Mouse (Mus musculus): ENCODE results near the gene Cyp26a1. TPM values are rescaled to one million over a fixed set of nuclear protein-coding genes. Genes with fewer than 3 reads are reported as not detected.

Cyp26a1 gene
- polyA plus RNA-seq, 1 experiment, result 5.3 TPM

DNA sequence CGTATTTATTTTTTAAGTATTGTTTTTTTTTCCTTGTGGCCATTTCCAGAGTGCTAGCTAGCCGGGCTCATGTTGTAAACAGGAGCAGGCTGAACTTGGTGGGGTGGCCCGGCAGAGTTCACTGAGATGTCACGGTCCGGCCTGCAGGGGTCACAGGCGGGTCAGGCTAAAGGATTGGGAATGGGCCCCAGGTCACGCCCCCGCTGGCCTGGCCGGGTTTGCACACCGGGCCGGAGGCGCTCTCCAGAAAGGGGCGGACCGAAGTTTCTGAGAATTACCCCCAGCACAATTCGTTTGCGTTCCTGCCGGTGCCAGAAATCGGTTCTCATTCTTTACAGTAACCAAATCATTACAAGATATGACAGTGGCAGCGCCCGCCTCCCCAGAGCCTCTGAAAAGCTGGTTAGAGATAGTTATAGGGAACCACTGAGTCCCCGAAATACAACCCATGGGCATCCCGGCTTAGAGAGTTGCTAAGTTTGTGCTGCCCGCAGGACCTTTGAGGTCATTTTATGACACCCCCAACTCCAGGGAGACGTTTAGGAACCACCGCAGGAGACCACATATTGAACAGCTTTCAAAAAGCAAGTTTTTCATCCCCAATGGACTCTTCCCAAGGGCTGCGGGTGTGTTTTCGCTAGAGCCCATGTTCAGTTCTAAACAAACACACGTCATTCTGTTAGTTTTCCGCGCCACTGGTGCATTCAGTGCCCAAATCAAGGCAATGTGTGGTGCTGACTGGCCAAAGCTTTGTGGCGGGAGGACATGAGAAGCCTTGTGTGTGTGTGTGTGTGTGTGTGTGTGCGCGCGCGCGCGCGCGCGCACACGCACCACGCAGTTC, 1.6 kb upstream of the Cyp26a1 start:
- Histone ChIP-seq H3K9ac (ENCODE audit: low read depth, poor library complexity, severe bottlenecking) (no peak overlapping the region), H3K4me3 (ENCODE audit: low read depth, low read length) (no peak overlapping the region), H3K27me3 (ENCODE audit: control insufficient read depth, insufficient read depth, low read length, poor library complexity, severe bottlenecking) (peaks cover 22% of the 10 kb centered on the region), H3K9me3 (replicated peaks; ENCODE audit: control insufficient read depth, insufficient read depth, low read length, poor library complexity, severe bottlenecking) (no peaks in the 10 kb centered on the region), H3K36me3 (ENCODE audit: control insufficient read depth, insufficient read depth, low read length, poor library complexity, severe bottlenecking) (no peaks in the 10 kb centered on the region), H3K27ac (ENCODE audit: insufficient read depth, low read length) (no peak overlapping the region), H3K4me1 (ENCODE audit: control insufficient read depth, insufficient read depth, low read length) (no peaks in the 10 kb centered on the region)
- no peak for TF ChIP-seq EP300 (IDR thresholded peaks at IDR 0.05; ENCODE audit: insufficient read depth, low read depth, low read length)
- TF ChIP-seq CTCF (IDR thresholded peaks at IDR 0.05; ENCODE audit: low read depth, low read length), result peak; percentile 30

DNA sequence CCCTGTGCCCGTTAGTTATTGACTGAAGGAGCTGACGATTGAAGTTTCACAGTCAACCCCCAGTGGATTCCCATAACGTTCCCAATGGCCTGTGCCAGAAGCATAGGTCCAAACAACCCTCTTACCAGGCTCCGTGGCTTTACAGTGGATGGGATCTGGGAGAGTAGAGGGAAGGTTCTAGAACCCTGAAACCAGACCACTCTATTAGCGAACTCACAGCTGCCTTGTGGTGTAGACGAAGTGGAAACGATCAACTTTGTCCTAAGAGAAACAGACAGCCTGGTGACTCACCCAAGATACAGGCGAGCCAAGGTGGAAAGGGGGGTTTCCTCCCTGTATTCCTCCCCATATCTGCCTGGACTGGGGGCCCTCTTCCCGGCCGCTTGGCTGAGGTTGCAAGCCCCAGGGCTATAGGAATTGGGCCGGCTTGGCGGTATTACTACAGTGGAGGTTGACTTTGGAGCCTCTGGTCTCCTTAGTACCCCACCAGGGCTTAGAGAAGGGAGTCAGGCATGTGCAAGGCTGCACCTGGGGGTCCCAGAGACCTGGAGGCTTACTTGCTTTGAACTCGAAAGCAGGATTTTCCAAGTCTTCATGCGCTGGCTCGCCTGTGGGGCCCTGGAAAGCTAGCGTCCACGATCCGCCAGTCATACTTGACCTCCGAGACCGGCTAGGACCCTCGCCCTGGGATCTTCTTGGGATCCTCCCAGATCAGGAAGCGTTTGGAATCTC, 829 bp upstream of the Cyp26a1 start:
- Histone ChIP-seq H3K27ac (ENCODE audit: insufficient read depth, low read length) (no peak overlapping the region), H3K4me3 (ENCODE audit: low read depth, low read length) (0 out of 2 replicates have a peak overlapping the region, but pooled peaks have one; percentile 41), H3K9ac (ENCODE audit: low read depth, poor library complexity, severe bottlenecking) (peak overlapping the region; percentile 47; the same call in 1 of the 2 replicates), H3K27me3 (ENCODE audit: control insufficient read depth, insufficient read depth, low read length, poor library complexity, severe bottlenecking) (peaks cover 22% of the 10 kb centered on the region), H3K9me3 (replicated peaks; ENCODE audit: control insufficient read depth, insufficient read depth, low read length, poor library complexity, severe bottlenecking) (no peaks in the 10 kb centered on the region), H3K36me3 (ENCODE audit: control insufficient read depth, insufficient read depth, low read length, poor library complexity, severe bottlenecking) (no peaks in the 10 kb centered on the region), H3K4me1 (ENCODE audit: control insufficient read depth, insufficient read depth, low read length) (no peaks in the 10 kb centered on the region)
- TF ChIP-seq CTCF (IDR thresholded peaks at IDR 0.05; ENCODE audit: low read depth, low read length) (no peak), EP300 (IDR thresholded peaks at IDR 0.05; ENCODE audit: insufficient read depth, low read depth, low read length) (no peak), POLR2A (IDR thresholded peaks at IDR 0.05; ENCODE audit: insufficient read depth, low read length) (no peak)

DNA sequence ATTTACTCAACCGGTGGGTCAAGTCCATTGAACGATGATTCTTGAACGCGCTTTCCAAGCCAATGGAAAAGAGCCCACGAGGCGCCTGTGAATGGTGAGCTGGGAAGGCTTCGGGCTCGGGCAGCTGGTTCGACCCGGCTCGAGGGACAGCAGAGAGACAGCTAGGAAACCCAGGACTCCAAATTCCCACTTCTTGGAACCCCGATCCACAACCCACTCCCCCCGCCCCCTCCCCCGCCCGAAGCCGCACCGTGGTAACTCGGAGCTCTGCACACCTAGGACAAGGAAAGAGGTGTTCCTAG, 312 bp upstream of the Cyp26a1 start:
- no peak for TF ChIP-seq POLR2A (IDR thresholded peaks at IDR 0.05; ENCODE audit: insufficient read depth, low read length)
- TF ChIP-seq CTCF (IDR thresholded peaks at IDR 0.05; ENCODE audit: low read depth, low read length), result no peak
- TF ChIP-seq EP300 (IDR thresholded peaks at IDR 0.05; ENCODE audit: insufficient read depth, low read depth, low read length), result no peak
- Histone ChIP-seq H3K4me1 (ENCODE audit: control insufficient read depth, insufficient read depth, low read length) (no peaks in the 10 kb centered on the region), H3K9ac (ENCODE audit: low read depth, poor library complexity, severe bottlenecking) (peak overlapping the region; percentile 47), H3K36me3 (ENCODE audit: control insufficient read depth, insufficient read depth, low read length, poor library complexity, severe bottlenecking) (no peaks in the 10 kb centered on the region), H3K4me3 (ENCODE audit: low read depth, low read length) (peak overlapping the region; percentile 41), H3K27ac (ENCODE audit: insufficient read depth, low read length) (no peak overlapping the region), H3K27me3 (ENCODE audit: control insufficient read depth, insufficient read depth, low read length, poor library complexity, severe bottlenecking) (peaks cover 22% of the 10 kb centered on the region), H3K9me3 (replicated peaks; ENCODE audit: control insufficient read depth, insufficient read depth, low read length, poor library complexity, severe bottlenecking) (no peaks in the 10 kb centered on the region)

DNA sequence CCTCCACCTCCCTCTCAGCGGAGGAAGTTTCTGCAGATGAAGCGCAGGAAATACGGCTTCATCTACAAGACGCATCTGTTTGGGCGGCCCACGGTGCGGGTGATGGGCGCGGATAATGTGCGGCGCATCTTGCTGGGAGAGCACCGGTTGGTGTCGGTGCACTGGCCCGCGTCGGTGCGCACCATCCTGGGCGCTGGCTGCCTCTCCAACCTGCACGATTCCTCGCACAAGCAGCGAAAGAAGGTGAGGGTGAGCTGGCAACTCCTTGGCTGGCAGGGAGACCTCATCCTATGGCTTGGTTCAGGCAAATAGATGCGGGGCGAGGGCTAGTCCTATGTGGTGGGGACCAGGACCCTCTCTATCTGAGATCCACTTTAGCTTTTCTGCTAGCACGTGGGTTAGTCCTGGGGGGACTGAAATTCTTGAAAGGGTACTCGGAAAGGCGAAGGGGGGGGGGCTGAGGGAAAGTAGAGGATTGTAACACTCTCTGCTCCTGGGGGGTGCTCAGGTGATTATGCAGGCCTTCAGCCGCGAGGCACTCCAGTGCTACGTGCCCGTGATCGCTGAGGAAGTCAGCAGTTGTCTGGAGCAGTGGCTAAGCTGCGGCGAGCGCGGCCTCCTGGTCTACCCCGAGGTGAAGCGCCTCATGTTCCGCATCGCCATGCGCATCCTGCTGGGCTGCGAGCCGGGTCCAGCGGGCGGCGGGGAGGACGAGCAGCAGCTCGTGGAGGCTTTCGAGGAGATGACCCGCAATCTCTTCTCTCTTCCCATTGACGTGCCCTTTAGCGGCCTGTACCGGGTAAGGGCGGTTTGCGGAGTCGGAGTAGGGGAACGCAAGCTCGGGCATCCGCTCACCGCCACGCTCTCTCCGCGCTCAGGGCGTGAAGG, 919 bp downstream of the Cyp26a1 start:
- no peaks in the 10 kb centered on the region for H3K36me3 ChIP-seq (ENCODE audit: control insufficient read depth, insufficient read depth, low read length, poor library complexity, severe bottlenecking)
- H3K27ac ChIP-seq (ENCODE audit: insufficient read depth, low read length), result no peak overlapping the region
- H3K9me3 ChIP-seq (replicated peaks; ENCODE audit: control insufficient read depth, insufficient read depth, low read length, poor library complexity, severe bottlenecking), result no peaks in the 10 kb centered on the region
- H3K4me3 ChIP-seq (ENCODE audit: low read depth, low read length), result peak overlapping the region; percentile 41
- peaks cover 19% of the 10 kb centered on the region for H3K27me3 ChIP-seq (ENCODE audit: control insufficient read depth, insufficient read depth, low read length, poor library complexity, severe bottlenecking)
- TF ChIP-seq EP300 (IDR thresholded peaks at IDR 0.05; ENCODE audit: insufficient read depth, low read depth, low read length) (no peak), CTCF (IDR thresholded peaks at IDR 0.05; ENCODE audit: low read depth, low read length) (no peak), POLR2A (IDR thresholded peaks at IDR 0.05; ENCODE audit: insufficient read depth, low read length) (no peak)
- no peaks in the 10 kb centered on the region for H3K4me1 ChIP-seq (ENCODE audit: control insufficient read depth, insufficient read depth, low read length)
- H3K9ac ChIP-seq (ENCODE audit: low read depth, poor library complexity, severe bottlenecking), result peak overlapping the region; percentile 47; the same call in 1 of the 2 replicates

DNA sequence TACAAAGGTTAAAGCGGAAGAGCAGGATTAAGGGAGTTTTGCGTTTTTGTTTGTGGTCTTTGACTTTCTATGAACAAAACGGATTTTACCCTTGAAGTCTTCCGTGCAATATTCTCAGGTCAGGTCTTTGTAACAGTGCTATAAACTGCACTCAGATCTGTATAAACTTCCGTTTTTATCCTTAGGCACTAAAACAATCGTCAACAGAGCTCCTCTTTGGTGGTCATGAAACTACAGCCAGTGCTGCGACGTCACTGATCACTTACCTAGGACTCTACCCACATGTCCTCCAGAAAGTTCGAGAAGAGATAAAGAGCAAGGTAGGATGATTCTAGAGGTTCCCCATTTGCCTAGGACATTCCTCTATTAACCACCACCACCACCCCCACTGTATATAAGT, 2.1 kb downstream of the Cyp26a1 start:
- H3K27me3 ChIP-seq (ENCODE audit: control insufficient read depth, insufficient read depth, low read length, poor library complexity, severe bottlenecking), result peaks cover 19% of the 10 kb centered on the region
- TF ChIP-seq CTCF (IDR thresholded peaks at IDR 0.05; ENCODE audit: low read depth, low read length) (no peak), EP300 (IDR thresholded peaks at IDR 0.05; ENCODE audit: insufficient read depth, low read depth, low read length) (no peak), POLR2A (IDR thresholded peaks at IDR 0.05; ENCODE audit: insufficient read depth, low read length) (no peak)
- H3K9me3 ChIP-seq (replicated peaks; ENCODE audit: control insufficient read depth, insufficient read depth, low read length, poor library complexity, severe bottlenecking), result no peaks in the 10 kb centered on the region
- H3K4me3 ChIP-seq (ENCODE audit: low read depth, low read length), result no peak overlapping the region
- H3K9ac ChIP-seq (ENCODE audit: low read depth, poor library complexity, severe bottlenecking), result no peak overlapping the region
- no peaks in the 10 kb centered on the region for H3K4me1 ChIP-seq (ENCODE audit: control insufficient read depth, insufficient read depth, low read length)
- H3K36me3 ChIP-seq (ENCODE audit: control insufficient read depth, insufficient read depth, low read length, poor library complexity, severe bottlenecking), result no peaks in the 10 kb centered on the region
- no peak overlapping the region for H3K27ac ChIP-seq (ENCODE audit: insufficient read depth, low read length)
